Mouse (Mus musculus) hindlimb bud, embryonic 11.5 days (tissue): ENCODE measurements around the gene Srsf3.

Experiments used
- DNase-seq: peaks from one replicate; pipeline ENCODE4 v3.0.0-alpha.2; 2012; ENCODE audit warnings: low read depth, low spot score; ENCODE audit errors: extremely low spot score

Srsf3 gene

GRCm38 (mm10) chr17:29044146-29044924 is 11.9 kb downstream of the Srsf3 start:
- DNase-seq: no peak

- no peak for DNase-seq
These were observed 12.5 kb downstream of the Srsf3 start for GRCm38 (mm10) chr17:29044925-29045319.

- no peak for DNase-seq
These were observed 13.5 kb downstream of the Srsf3 start for GRCm38 (mm10) chr17:29045741-29046530.

GRCm38 (mm10) chr17:29046863-29047262 is 14.4 kb downstream of the Srsf3 start:
- DNase-seq: no peak

- DNase-seq: no peak
These were observed 15.5 kb downstream of the Srsf3 start for GRCm38 (mm10) chr17:29047697-29048514.

- DNase-seq: no peak
These were observed 16.5 kb downstream of the Srsf3 start for GRCm38 (mm10) chr17:29048748-29049507.

- DNase-seq: no peak
These were observed 17.1 kb downstream of the Srsf3 start for GRCm38 (mm10) chr17:29049508-29049889.

GRCm38 (mm10) chr17:29049923-29050322 is 17.5 kb downstream of the Srsf3 start:
- no peak for DNase-seq

GRCm38 (mm10) chr17:29050791-29051190 is 18.4 kb downstream of the Srsf3 start:
- DNase-seq: no peak

GRCm38 (mm10) chr17:29053067-29053466 is 20.6 kb downstream of the Srsf3 start:
- no peak for DNase-seq

- DNase-seq: no peak
These were observed 21.4 kb downstream of the Srsf3 start for GRCm38 (mm10) chr17:29053841-29054240.

- no peak for DNase-seq
These were observed 22.0 kb downstream of the Srsf3 start for GRCm38 (mm10) chr17:29054429-29054828.

GRCm38 (mm10) chr17:29055586-29055985 is 23.2 kb downstream of the Srsf3 start:
- DNase-seq: no peak

- no peak for DNase-seq
These were observed 23.8 kb downstream of the Srsf3 start for GRCm38 (mm10) chr17:29056207-29056606.

- DNase-seq: no peak
These were observed 24.3 kb downstream of the Srsf3 start for GRCm38 (mm10) chr17:29056699-29057151.

GRCm38 (mm10) chr17:29057361-29057890 is 25.0 kb downstream of the Srsf3 start:
- no peak for DNase-seq

- no peak for DNase-seq
These were observed 25.5 kb downstream of the Srsf3 start for GRCm38 (mm10) chr17:29057961-29058360.

- DNase-seq: no peak
These were observed 26.1 kb downstream of the Srsf3 start for GRCm38 (mm10) chr17:29058487-29058886.

- DNase-seq: no peak
These were observed 27.2 kb downstream of the Srsf3 start for GRCm38 (mm10) chr17:29059581-29059980.

- no peak for DNase-seq
These were observed 28.5 kb downstream of the Srsf3 start for GRCm38 (mm10) chr17:29060946-29061345.
